Mouse (Mus musculus) T-cell, adult 2 months (primary cell): ENCODE results near the gene Arhgef28.

Experiments
- DNase-seq: peaks from one replicate; pipeline ENCODE4 v3.0.0; 2022; ENCODE audit warnings: low spot score

Gene Arhgef28

DNA sequence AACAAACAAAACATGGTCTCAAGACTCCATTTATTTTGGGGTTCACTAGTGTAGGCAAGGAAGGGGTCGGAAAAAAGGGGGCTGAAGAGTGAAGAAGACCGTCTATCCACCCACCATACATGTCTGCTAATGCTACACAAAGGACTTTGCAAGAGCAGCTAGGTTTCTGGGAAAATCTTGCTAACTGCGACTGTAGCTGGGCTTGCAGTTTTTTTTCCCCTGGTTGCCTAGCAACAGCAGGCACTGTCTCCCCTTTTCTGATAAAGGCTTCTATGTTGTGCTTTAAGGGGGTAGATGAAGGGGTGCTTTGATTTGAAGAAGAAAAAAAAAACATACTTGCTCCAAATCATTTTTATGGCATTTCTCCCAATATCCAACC, 305.9 kb downstream of the Arhgef28 start:
- no peak for DNase-seq

DNA sequence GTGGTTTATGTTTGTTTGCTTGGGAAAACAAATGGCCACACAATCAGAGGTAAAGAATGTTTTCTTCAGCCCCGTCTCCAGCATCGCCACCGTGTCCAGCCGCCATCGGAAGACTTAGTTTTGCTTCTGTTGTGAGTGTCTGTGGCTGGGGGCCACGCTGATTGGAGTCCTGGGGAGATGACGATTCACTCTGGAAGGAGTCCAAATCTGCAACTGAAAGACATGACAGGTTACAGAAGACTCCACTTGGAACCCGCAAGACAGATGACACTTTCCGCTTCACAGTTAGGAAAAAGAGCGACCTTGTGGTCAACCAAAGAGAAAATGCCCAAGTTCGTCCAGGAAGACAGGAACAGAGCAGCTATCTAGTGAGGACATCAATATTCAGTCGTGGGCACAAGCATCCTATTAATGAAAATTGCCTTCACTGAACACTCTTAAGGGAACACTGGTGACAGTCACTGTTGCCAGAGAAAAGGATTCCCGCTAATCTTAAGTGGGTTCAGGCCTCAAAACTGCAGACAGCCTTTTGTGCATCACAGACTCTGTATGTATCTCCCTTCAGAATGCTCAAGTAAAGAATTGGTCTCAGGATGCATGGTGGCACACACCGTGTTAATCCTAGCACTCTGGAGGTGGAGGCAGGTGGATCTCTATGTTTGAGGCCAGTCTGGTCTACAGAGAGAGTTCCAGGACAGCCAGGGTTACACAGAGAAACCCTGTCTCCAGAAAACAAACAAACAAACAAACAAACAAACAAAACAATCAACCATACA, 306.4 kb downstream of the Arhgef28 start:
- DNase-seq: no peak

DNA sequence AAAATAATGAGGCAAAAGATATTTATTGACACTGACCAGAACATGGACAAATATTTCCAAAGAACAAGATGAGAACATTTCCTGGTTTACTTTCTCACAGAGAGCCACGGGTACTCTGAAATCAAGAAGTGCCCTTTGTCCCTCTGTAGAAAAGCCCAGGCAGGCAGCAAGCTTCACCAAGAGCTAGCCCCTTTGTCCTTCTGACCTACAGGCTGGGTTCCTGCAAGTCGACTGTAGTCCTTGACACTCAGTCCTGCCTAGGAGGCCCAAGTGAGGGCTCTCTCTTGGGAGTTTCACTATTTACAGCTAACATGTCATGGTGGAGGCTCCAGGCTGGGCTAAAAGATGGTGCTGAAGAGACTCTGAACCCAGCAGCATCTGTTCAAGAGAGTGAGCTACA, 307.6 kb downstream of the Arhgef28 start:
- no peak for DNase-seq

DNA sequence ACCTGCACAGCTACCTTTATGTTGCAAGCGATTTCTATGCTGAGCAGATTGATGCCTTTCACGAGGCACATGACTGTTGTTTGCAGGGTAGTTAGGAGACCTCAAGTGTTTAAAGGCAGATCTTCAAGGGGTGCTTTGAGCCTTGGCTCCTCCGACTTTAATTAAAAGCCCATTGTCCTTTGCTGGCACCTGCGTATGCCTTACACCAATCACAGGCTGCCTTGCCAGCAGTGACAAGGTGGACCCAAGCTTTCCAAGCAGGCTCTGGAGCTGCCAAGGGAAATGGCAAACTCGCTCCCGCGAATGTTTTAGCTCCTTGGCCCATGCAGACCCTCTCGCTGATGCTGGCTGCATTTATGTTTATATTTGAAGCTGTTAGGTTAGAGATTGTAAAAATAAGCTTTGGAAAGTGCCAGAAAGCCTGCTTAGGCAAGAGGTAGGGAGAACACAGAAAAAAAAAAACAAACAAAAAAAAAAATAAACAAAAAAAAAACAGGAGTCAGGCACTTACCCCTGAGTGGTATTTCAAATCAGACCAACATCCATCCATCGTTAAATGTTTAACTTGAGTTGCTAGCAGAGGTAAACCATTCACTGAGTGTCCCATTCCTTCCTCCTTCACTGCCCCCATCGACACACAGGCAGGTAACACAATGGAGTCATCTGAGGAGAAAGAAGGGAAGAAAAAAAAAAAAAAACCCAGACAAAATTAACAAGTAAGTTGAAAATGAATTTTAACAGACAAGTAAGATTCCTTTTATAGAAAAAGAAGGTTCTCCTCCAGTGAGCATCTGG, 313.0 kb downstream of the Arhgef28 start:
- no peak for DNase-seq

DNA sequence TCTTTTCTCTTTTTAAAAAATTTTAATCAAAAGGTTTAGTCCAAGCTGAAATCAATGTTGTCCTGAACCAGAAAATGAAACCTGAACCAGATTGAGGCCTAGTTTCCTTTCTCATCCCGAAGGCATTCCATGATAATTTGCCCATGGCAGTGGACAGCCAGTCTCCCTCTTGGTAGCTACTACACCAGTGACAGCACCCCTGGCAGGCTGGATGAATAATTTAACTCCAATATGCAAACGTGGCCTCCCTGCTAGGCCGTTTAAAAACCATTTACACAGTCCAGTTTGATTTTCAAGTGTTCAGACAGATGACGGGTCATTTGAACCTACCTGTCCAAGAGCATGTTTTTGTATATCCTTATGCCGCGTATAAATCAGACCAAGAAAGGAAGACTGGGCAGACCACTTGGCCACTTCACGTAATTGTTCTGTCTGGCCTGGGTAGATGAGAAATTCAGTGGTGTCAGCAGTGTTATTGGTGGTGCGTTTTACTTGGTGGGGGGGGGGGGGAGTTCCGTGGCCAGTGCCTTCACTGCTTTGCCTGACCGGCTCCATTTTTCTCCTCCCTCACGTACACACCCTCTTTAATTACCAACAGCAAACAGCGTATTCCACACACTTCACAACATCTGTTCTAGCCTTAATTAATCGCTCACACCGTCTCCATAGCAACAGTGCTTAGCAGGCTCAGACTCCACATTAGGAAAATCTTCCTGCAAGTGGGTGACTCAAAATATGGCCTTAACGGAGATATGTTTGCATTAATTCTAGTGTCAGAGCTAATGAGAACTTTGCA, 314.0 kb downstream of the Arhgef28 start:
- no peak for DNase-seq

DNA sequence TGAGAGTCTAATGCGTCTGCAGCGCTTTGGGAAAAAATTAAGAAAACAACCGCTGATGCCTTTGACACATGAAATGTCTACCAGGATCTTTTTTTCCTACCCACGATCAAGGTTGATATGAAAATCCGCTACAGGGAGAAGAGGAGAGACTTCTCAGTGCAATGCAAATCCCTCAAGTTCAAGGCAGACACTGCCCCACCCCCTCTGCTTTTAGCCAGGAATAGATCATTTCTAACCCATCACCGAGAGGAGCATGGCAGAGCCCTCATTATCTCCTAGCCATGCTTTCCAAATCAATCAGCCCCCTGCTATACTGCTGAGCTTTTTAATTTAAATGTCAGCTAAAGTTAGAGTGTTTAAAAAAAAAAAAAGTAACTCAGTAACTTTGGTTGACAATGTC, 318.2 kb downstream of the Arhgef28 start:
- no peak for DNase-seq

DNA sequence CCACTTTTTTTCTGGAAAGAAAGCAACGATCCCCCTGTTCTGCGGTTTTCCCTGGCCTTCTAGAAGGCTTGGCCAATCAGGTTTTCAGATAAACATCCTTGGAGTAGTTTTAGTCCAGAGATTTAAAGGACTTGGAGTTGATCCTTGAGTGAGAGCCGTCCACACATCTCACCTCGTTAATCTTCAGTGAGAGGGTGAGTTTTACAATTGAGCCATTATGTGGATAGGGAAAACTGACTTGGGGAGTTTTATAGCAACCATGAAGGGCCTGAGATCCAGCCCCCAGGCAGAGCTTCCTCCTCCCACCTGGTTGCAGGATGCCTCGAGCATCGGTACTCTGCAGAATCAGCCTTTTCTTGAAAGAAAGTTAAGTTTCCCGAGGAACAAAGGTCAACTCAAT, 318.7 kb downstream of the Arhgef28 start:
- DNase-seq: no peak

DNA sequence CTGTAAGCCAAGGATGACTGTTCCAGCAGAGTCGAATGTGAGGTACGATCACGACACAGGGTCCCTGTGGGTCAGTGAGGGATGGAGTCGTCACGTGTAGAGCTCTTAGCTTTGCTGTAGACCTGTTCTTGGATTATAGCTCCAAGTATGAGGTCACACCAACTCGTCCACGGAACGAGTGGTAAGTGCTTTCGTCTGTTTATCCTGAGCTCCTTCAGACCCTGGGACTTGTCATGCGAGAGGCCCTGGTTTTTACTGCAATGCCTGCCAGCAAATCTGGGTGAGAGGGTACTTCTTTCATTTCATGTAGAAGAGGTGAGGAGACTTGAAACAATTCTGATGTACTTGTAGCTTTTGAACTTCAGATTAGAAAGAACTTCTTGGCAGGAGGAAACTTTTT, 322.6 kb downstream of the Arhgef28 start:
- no peak for DNase-seq

DNA sequence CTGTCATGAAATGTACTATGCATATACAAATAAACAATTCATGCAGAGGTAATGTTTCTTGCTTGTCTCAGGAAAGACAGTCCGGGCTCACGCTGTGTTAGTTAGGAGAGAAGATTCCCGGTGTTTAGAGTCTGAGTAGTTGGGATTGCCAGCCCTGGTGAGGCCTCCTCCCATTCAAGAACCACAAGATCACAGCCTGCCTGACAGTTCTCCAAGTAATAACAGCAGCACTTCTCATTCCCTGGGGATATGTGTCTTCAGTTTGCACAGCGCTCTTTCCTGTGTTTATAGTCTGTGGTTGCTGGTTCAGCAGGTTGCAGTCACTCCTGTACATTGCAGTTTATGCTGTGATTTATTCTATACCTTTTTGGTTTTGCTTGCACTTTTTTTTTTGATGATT, 329.8 kb downstream of the Arhgef28 start:
- DNase-seq: no peak

DNA sequence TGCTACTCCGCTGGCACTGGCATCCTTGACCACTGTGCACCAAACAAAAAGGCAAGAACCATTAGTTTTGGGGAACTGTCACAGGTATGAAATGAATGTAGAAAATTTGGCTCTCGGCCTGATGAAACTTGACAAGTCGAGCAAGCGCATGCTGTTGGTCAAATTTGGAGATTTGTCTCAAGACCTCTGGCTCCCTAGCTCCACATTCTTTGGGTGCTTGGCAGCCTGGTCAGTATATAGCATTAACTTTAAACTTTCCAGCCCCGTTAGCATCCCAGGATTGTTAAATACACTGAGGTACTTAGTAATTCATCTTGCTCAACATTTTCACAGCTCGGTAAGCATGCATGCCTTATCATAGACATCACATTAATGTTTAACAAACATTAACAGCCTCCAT, 330.2 kb downstream of the Arhgef28 start:
- DNase-seq: no peak

DNA sequence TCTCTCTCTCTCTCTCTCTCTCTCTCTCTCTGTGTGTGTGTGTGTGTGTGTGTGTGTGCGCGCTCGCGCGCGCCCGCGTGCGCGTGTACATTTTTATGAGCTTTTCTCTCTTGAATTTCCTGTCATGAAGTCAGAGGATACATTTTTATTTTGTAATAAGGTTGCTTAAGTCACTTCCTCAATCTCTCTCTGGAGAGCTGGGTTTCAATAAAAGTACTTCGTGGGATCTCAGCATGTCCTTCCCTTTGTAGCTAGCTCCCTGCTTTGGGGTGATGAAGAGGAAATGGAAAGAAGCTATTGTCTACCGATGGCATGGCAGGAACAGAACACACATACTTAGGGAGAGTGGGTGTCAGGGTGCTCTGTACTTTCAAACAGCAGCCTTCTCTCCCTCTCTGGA, 336.8 kb downstream of the Arhgef28 start:
- DNase-seq: no peak

DNA sequence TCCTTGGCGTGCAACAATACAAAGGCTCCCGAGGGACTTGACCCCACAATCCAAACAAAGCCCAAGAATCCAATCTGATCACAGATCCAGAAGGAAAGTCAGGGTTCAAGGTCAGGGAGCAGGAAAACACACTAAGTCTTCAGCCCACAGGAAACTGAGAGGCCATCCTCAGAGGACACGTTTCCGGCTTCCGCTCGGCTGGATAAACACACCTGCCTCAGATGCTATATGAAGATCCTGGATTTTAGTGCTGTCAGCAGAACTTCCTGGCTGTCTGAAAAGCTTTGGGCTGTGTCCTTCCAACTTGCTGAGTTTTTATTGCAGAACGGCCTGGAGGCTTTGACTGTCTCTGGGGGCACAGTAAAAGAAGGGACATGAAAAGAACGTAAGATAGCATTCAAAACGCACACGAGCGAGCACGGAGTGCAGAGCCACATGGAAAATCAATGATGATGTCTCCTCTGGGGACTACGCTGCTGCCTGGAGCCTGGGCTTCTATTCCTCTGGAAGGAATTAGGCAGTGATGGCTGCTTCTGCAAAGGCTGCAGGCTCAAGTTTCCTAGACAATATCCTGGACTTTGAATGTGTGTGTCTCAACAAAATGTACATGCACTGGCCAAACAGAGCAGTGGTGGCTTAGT, 338.8 kb downstream of the Arhgef28 start:
- no peak for DNase-seq

DNA sequence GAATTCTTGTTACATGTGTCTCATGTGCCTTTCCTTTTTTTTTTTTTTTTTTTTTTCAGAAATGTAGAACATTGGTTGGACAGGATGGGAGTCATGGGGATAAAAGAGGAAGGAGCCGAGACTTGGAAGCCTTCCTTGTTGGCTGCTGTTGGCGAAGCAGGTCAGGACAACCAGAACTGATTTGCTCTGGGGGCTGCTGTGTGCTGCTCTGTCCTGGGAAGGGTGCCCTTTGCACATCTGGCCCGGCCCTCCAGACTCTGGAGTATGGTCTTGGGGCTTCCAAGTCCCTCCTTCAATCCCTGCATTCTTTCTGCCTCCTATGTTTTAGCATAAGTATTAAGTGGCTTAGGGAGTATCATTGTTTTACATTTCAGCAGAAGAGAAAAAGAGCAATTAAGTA, 347.2 kb downstream of the Arhgef28 start:
- DNase-seq: no peak

DNA sequence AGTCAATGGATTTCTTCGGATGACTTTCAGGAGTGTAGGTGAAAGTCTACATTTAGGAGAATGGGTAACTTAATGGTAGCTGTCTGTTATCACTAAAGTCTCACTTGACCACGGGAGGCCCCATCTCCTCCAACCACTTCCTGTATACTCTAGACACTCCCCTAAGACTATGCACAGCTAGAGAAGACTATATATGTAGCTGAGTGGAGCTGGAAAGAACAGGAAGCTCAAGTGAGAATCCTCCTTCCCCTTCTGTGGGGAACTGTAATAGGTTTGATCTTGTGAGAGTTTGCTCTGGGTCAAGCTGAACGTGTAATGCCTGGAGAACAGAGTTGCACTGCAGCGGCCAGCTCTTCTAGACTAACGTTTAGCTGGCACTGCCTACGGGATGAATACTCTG, 348.4 kb downstream of the Arhgef28 start:
- peak; percentile 42 for DNase-seq

DNA sequence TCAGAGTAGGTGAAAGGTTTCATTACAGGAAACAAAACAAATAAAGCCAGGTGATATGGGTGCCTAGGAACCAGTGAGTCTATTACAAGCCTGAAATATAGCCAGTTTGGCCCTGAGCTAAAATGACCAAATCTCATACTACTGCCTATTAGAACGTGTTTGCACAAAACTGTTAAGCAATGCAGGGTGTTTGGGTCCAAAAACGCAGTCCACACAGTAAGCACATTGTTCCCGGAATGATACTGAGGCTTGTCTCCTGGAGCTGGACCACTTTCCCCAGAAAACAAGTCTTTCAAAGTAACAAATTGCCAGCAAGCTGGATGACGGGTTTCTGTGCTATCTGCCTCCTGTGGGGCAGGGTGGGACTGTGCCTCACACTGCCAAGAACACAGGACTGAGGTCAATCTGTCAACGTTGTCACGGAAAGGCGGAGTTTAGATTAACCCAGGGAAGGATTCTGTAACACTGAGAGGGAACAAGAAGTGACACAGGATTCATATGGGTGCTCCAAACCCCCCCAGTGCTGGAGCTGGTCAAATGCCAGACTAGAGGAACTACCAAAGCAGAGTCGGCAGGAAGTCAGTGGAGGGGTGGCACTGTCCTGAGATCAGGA, 352.8 kb downstream of the Arhgef28 start:
- DNase-seq: no peak
